Mouse (Mus musculus) megakaryocyte, embryonic 14.5 days (primary cell): ENCODE data around the gene Sobp.

Experiments used
- FLI1 ChIP-seq: IDR thresholded peaks from 2 replicates; pipeline ENCODE4 v1.6.1; 2012; ENCODE audit warnings: low read length, inconsistent platforms, mixed read lengths
- GATA1 ChIP-seq: IDR thresholded peaks from 3 replicates; pipeline ENCODE4 v1.6.1; 2012; ENCODE audit warnings: mixed read lengths, low read length, inconsistent platforms, borderline replicate concordance

DNA sequence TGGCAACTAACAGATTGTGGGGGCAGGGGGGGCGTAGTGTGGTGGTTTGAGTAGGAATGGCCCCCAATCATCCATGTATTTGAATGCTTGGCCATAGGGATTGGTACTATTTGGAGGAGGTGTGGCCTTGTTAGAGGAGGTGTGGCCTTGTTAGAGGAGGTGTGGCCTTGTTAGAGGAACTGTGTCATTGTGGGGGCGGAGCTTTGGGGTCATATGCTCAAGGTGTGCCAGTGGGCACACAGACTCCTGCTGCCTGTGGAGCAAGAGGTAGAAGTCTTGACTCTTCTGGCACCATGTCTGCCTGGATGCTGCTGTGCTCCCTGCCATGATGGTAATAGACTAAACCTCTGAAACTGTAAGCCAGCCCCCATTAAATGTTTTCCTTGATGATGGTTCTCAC lies 25.9 kb upstream of the Sobp start:
- TF ChIP-seq GATA1 (no peak), FLI1 (no peak)
